Mouse (Mus musculus): ENCODE data around the gene Zfp322a. TPM values are rescaled to one million over a fixed set of nuclear protein-coding genes. Genes with fewer than 3 reads are reported as not detected.
A peak's percentile ranks its signal among the peaks of the same experiment; 100 is the strongest.

Zfp322a gene
- polyA plus RNA-seq, 1 experiment from 2014 or later, result 46.2 TPM

- Histone ChIP-seq H3K9me3 (ENCODE audit: control insufficient read depth, low read length) (no peaks in the 10 kb centered on the region), H3K4me2 (ENCODE audit: low read length) (peak overlapping the region; percentile 52), H3K4me1 (ENCODE audit: control insufficient read depth, insufficient read depth, low read depth, low read length) (peaks cover 8% of the 10 kb centered on the region), H3K27ac (ENCODE audit: low read depth, low read length) (no peak overlapping the region), H3K36me3 (ENCODE audit: control insufficient read depth, insufficient read depth, low read length) (no peaks in the 10 kb centered on the region), H3K27me3 (replicated peaks; ENCODE audit: control insufficient read depth, insufficient read depth, low read length) (peaks cover 38% of the 10 kb centered on the region), H3K4me3 (ENCODE audit: low read length) (peak overlapping the region; percentile 34), H3K9ac (ENCODE audit: low read depth, low read length) (0 out of 2 replicates have a peak overlapping the region, but pooled peaks have one; percentile 6)
- 11% methylated on average over 10 of the region's 10 CpGs for WGBS
- ATAC-seq, result peak; percentile 38; the same call in 1 of the 2 replicates
Observed at GRCm38 (mm10) chr13:23306707-23307068, 62.3 kb downstream of the Zfp322a start.

Other genes with a start within 250 kb of the Zfp322a start
- not detected in 2 replicates for gene Vmn1r218, start 236.1 kb downstream of the Zfp322a start, polyA plus RNA-seq (2015; fragmentation: Nextera tagmentation; extraction: Ambion mirVana)
- gene Vmn1r219, start 209.9 kb downstream of the Zfp322a start, polyA plus RNA-seq (2015; fragmentation: Nextera tagmentation; extraction: Ambion mirVana), result not detected in 2 replicates
- gene Vmn1r220, start 181.2 kb downstream of the Zfp322a start, polyA plus RNA-seq (2015; fragmentation: Nextera tagmentation; extraction: Ambion mirVana), result not detected in 2 replicates
- gene Vmn1r221, start 155.1 kb downstream of the Zfp322a start, polyA plus RNA-seq (2015; fragmentation: Nextera tagmentation; extraction: Ambion mirVana), result not detected in 2 replicates
- not detected in 2 replicates for gene Vmn1r222, start 133.3 kb downstream of the Zfp322a start, polyA plus RNA-seq (2015; fragmentation: Nextera tagmentation; extraction: Ambion mirVana)
- not detected in 2 replicates for gene Vmn1r223, start 122.1 kb downstream of the Zfp322a start, polyA plus RNA-seq (2015; fragmentation: Nextera tagmentation; extraction: Ambion mirVana)
- 9.8 and 10.1 TPM in 2 replicates for gene Abt1, start 54.7 kb upstream of the Zfp322a start, polyA plus RNA-seq (2015; fragmentation: Nextera tagmentation; extraction: Ambion mirVana)
- 0.09 and 0.20 TPM in 2 replicates for gene Btn1a1, start 96.7 kb upstream of the Zfp322a start, polyA plus RNA-seq (2015; fragmentation: Nextera tagmentation; extraction: Ambion mirVana)
- gene Btn2a2, start 119.6 kb upstream of the Zfp322a start, polyA plus RNA-seq (2015; fragmentation: Nextera tagmentation; extraction: Ambion mirVana), result 0.14 TPM in 1 of 2 replicates, not detected in the other
- gene Hist1h4h, start 161.8 kb upstream of the Zfp322a start, polyA plus RNA-seq (2015; fragmentation: Nextera tagmentation; extraction: Ambion mirVana), result 2.6 and 2.7 TPM in 2 replicates
- not detected in 2 replicates for gene Hist1h2af, start 164.7 kb upstream of the Zfp322a start, polyA plus RNA-seq (2015; fragmentation: Nextera tagmentation; extraction: Ambion mirVana)
- gene Hist1h3g, start 166.2 kb upstream of the Zfp322a start, polyA plus RNA-seq (2015; fragmentation: Nextera tagmentation; extraction: Ambion mirVana), result 0.66 TPM in 1 of 2 replicates, not detected in the other
- 0.16 and 0.29 TPM in 2 replicates for gene Hist1h2bh, start 174.2 kb upstream of the Zfp322a start, polyA plus RNA-seq (2015; fragmentation: Nextera tagmentation; extraction: Ambion mirVana)
- not detected in 2 replicates for gene Hist1h3f, start 174.8 kb upstream of the Zfp322a start, polyA plus RNA-seq (2015; fragmentation: Nextera tagmentation; extraction: Ambion mirVana)
- gene Hist1h4f, start 182.4 kb upstream of the Zfp322a start, polyA plus RNA-seq (2015; fragmentation: Nextera tagmentation; extraction: Ambion mirVana), result 0.59 TPM in 1 of 2 replicates, not detected in the other
- 0.07 and 0.10 TPM in 2 replicates for gene Hist1h1d, start 184.1 kb upstream of the Zfp322a start, polyA plus RNA-seq (2015; fragmentation: Nextera tagmentation; extraction: Ambion mirVana)
- gene Hist1h3e, start 193.2 kb upstream of the Zfp322a start, polyA plus RNA-seq (2015; fragmentation: Nextera tagmentation; extraction: Ambion mirVana), result 0.85 and 0.97 TPM in 2 replicates
- 9.4 and 14.5 TPM in 2 replicates for gene Hist1h2ae, start 202.0 kb upstream of the Zfp322a start, polyA plus RNA-seq (2015; fragmentation: Nextera tagmentation; extraction: Ambion mirVana)
- gene Hist1h2bg, start 202.2 kb upstream of the Zfp322a start, polyA plus RNA-seq (2015; fragmentation: Nextera tagmentation; extraction: Ambion mirVana), result 0.79 and 1.4 TPM in 2 replicates
- gene Hist1h2bf, start 205.0 kb upstream of the Zfp322a start, polyA plus RNA-seq (2015; fragmentation: Nextera tagmentation; extraction: Ambion mirVana), result 0.44 and 0.67 TPM in 2 replicates
- gene Hist1h2ad, start 205.2 kb upstream of the Zfp322a start, polyA plus RNA-seq (2015; fragmentation: Nextera tagmentation; extraction: Ambion mirVana), result 0.57 and 1.3 TPM in 2 replicates
- gene Hist1h3d, start 206.6 kb upstream of the Zfp322a start, polyA plus RNA-seq (2015; fragmentation: Nextera tagmentation; extraction: Ambion mirVana), result 0.85 and 1.3 TPM in 2 replicates
- 27.6 and 30.0 TPM in 2 replicates for gene Hist1h4d, start 212.4 kb upstream of the Zfp322a start, polyA plus RNA-seq (2015; fragmentation: Nextera tagmentation; extraction: Ambion mirVana)